Mouse (Mus musculus) gastrocnemius, postnatal 14 days (tissue): ENCODE measurements around the gene 4930486L24Rik. TPM values are rescaled to one million over a fixed set of nuclear protein-coding genes. Genes with fewer than 3 reads are reported as not detected.

Experiments
- total RNA-seq, 2 experiments: library from RNA; stranded (reverse); gene quantifications; 2 replicates each; pipeline ENCODE4 v1.2.3; 2021

The 4930486L24Rik gene
- total RNA-seq, 2 experiments from 2014 or later: 0.51 TPM; not detected in 1

Other genes with a start within 250 kb of the 4930486L24Rik start
- gene BC051665, start 78.1 kb downstream of the 4930486L24Rik start, total RNA-seq: not detected
- not detected for gene Ctsll3, start 61.6 kb downstream of the 4930486L24Rik start, total RNA-seq
- under 1 TPM in 1 of 2 experiments, not detected in 1; 0.66 TPM for gene Gm49392, start 32.4 kb upstream of the 4930486L24Rik start, total RNA-seq
- 1 to 10 TPM; 2.0 to 3.8 TPM for gene Ctla2b, start 33.0 kb upstream of the 4930486L24Rik start, total RNA-seq
- not detected for gene Tpbpb, start 40.4 kb upstream of the 4930486L24Rik start, total RNA-seq
- not detected for gene Gm49393, start 71.1 kb upstream of the 4930486L24Rik start, total RNA-seq
- gene Gm49391, start 72.1 kb upstream of the 4930486L24Rik start, total RNA-seq: 1 to 10 TPM in 1 of 2 experiments, under 1 TPM in 1; 0.76 to 2.7 TPM
- 10 to 100 TPM; 24.7 to 73.3 TPM for gene Ctla2a, start 72.2 kb upstream of the 4930486L24Rik start, total RNA-seq
- gene Tpbpa, start 77.5 kb upstream of the 4930486L24Rik start, total RNA-seq: not detected
- not detected for gene Ctsj, start 141.5 kb upstream of the 4930486L24Rik start, total RNA-seq
- not detected for gene Ctsq, start 176.2 kb upstream of the 4930486L24Rik start, total RNA-seq